Mouse (Mus musculus) retina, postnatal 1 day (tissue): ENCODE measurements around the gene Paxx.

Experiments
- DNase-seq: peaks from one replicate; pipeline ENCODE4 v3.0.0-alpha.2; 2012

The Paxx gene

DNA sequence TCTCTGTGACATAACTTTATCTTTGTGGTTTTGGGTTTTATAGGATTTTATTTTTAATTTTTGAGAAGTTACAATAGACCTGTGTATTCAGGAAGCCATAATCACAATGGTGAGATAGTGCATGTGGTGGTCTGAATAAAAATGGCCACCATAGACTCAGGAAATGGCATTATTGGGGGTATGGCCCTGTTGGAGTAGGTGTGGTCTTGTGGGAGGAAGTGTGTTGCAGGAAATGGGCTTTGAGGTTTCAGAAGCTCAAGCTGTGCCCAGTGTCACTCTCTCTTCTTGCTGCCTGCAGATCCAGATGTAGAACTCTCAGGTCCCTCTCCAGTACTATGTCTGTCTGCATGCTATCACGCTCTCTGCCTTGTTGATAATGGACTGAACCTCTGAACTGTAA, 19.6 kb upstream of the Paxx start:
- DNase-seq = no peak

DNA sequence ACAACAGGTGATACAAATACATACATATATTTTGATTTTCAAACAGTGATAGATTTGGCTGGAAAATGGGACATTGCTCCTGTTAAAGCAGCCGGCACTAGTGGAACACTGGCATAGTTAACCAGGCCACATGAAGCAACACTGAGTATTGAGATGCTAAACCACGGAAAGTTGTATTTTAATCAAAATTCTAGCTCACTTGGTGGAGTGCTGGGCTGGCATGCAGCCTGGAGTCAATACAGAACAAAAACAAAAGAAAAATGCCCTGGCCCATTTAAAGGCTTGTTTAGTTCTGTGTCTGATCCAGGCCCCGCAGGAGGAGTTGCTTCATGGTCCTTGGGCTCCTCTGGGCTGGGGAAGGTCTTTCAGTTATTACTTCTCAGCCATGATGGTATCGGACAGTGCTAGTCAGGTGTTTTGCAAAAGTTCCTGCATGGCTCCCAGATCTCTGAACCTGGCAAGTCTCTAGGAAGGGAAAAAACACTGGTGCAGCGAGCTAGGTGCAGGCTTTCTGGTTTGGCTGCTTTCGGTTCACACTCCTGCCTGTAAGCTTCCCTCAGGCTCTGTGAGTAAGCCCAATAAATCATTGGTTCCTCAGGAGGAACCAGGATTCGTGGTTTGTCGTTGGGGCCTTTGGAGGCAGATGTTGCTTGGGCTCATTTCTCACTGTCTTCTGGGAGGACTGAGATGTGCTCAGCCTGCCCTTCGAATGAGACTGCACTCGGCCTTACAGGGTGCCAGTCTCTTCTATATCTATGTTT, 18.8 kb upstream of the Paxx start:
- DNase-seq = no peak

DNA sequence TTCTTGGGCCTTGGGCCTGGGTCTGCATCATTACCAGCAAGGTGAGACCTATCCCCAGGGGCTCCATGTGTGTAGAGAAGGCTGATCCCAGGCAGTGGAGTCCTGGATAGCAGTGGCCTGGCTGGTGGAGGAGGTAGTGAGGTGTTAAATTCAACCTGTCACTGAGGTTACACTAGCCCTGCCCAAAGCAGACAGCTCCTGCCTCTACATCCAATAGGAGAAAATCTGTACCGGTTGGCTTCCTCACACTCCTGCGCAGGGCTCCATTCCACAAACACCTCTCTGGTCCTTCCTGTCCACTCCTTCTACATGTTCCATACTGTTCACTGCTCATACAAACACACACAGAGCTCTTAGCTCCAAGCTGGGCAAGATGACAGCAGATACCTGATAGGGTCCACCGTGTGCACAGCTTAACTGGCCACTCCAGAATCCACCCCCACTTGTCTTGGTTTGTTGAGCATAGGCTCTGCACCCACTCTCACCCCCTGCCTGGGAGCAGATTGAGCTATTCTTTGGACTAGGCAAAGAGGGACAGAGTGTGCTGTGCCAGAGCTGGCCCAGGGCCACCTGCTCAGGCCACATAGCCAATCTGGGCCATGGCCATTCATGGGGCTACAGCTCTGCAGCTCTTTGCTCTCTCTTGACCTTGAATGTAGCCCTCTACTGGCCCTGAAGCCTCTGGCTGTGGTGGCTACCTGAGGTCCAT, 17.2 kb upstream of the Paxx start:
- DNase-seq = no peak

DNA sequence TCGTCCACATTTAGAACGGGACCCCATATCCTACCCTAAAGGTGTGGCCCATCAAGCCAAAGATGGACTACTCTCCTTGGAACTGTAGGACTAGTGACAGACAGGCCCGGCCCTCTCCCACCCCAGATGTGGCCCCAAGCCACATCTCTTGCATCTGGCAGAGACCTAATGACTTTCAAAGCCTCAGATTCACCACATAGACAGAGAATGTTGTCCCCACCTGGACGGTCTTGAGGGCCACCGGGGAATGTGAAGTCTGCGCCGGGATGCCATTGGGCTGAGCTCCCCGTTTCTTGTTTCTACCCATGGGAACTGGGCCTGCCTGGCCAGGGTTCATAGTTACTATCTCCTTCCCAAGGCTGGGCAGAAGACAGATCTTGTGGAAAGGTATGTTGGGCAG, 16.6 kb upstream of the Paxx start:
- no peak for DNase-seq

DNA sequence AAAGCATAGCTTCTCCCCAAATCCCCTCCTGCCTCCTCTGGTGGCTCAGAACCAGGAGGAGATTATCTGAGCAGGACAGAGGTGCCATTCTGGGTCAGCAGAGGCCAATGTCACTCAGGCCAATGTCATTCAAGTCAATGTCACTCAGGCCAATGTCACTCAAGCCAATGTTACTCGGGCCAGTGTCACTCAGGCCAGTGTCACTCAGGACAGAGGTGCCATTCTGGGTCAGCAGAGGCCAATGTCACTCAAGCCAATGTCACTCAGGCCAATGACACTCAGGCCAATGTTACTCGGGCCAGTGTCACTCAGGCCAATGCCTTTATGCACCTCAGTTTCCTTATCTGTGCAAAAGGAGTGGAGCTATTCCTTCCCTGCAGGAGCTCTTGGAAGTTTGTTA, 11.7 kb upstream of the Paxx start:
- no peak for DNase-seq

DNA sequence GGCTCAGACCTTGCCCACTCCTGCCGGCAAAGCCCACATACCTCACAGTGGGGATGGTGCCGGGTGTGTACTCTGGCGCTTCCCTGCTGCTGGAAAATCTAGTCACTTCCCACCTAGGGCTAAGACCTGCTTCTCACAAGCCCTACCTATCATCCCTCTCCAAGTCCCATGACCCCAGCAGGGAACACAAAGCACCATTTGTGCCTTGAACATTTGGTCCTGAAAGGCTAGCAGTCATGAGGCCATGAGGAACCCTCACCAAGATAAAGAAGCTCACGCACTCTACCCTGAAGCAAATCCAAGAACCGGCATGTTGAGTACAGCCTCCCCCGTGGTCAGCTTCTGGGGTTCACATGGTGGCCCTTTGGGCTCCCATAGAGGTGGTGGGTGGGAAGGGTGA, 9.1 kb upstream of the Paxx start, which contains the start of gene Ptgds:
Gene Ptgds (minus strand): TSS at position 78 of the 400 bp plus-strand sequence.
- DNase-seq = no peak

DNA sequence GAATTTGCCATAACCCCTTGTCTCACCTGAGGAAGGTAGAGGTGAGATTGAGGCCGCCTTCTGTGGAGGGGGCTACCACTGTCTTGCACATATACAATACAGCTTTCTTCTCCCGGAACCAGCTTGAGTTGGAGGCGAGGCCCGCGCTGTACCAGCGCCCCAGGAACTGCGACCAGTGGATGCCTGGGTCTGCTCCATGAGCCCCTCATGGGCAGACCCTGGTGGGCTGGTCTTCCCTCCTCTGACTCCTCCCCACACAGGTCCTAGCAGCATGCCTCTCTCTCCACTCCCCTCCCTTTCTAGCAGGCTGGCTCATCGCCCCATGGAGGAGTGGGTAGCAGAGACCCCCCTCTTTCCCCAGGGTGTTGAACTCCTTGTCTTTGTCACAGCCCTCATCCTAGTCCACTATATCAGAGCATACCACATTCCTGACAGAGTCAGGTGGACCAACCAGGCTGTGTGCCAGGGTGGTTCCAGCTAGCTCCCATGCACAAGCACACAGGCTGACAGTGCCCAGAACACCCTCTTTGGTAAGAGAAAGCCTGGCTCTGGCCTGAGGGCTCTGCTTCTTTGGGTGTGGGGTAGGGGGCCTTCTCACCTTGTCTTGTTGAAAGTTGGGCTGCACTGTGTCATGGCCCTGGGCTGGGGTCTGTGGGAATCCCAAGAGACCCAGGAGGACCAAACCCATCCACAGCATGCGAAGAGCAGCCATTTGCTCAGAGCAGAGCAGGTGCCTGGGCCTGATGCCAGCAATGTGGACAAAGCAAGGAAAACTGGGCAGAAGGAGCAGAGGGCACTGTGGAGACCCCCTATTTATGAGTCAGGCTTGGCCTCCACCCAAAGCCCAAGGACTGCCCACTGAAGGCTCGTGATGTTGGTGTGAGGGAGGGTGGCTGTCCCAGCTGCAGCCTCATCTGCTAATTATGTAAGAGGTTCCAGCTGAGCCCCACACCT, 8.3 kb upstream of the Paxx start:
- DNase-seq = peak; percentile 71

DNA sequence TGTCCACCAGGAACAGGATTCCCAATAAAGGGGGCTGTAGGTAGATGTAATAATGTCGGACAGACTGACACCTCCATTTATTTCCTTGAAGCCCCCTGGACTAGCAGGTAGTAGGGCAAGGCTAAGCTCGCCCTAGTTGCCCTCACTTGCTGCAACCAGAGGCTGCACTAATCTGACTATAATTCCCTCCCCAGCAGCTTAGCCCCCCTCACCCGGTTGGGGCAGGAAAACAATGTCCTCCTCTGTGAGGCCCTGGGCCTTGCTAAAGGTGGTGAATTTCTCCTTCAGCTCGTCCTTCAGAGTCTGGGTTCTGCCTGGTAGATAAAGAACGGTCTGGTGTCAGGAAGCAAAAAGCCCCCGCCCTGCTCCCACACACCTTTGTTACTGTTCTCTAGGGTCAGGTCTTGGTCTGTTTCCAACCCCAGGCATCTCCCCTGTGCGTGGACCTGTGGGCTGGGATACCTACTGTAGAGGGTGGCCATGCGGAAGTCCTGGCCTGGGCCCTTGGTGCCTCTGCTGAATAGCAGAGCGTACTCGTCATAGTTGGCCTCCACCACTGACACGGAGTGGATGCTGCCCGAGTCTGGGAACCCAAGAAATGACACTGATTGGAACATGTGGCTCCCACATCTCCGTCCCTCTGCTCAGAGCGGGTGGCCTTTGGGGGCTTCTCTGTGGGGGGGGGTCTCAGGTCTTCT, 6.9 kb upstream of the Paxx start:
- DNase-seq = peak; percentile 61

DNA sequence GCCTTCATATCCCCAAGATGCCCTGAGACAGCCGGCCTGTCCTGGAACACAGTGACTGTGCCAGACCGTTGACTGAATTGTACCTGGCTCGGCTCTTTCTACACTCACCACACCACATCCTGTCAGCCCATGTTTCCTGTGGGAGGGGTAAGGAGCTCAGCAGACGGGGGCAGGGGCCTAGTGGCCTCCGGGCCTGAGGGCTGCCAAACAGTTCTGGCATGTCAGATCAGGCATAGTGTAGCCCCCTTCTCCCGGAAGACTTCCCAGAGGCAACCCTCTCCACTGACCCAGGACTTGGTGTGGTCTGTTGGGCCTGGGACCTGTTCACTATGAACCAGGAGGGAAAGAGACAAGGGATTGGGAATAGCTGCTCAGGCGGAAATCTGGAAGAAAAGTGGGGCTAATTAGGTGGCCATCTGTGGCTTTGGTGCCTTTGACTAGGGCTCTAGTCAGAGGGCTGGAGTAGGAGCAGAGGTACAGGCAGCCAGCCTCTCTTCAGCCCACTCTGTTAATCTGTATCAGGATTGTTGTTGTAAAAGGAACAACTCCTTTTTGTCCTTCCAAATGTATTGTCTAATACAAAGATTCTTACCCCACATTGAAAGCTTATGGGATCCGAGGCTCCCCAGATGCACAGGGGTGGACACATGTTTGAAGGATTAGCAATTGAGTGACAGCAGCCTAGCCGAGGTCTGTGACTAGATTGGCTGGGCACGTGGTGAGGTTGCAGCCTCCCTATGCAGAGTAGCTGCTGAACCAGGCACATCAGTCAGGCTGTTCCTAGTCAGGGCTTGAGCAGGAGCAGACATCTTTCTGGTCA, 5.1 kb upstream of the Paxx start:
- peak; percentile 74 for DNase-seq

DNA sequence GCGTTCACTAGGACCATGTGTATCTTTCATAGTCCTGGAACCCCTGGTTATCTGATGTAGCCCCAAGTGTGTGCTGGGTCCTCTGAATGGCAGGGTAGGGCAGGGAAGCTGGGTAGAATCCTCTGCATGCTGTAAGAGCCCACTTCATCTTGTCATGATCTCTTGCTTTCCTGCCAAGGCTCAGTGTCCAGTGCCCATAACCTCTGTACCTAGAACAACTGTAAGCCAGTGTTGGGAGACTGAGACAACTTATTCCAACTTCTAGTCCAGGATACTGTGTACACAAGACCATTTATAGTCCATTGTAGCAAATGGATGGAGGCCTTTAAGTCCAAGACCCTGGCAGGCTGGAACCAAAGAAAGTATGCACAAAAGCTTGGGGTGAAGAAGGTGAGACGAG, 4.4 kb upstream of the Paxx start:
- no peak for DNase-seq

DNA sequence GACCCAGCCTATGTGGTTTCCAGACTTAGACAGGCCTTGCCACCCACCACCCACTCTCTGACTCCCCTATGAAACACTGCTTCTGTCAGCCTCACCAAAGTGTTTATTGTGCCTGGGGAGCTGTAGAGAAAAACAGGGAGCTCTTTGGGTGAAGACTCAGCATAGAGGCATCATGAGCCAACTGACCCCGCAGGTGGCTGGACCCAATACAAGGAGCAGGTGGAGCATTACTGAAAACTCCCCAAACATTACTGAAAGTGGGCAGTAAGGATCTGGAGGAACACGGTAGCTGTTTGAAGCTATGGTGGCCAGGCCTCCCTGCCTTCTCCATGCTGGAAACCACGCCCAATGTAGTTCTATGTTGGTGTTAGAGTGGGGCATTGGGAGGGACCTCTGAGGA, 2.7 kb upstream of the Paxx start:
- no peak for DNase-seq

DNA sequence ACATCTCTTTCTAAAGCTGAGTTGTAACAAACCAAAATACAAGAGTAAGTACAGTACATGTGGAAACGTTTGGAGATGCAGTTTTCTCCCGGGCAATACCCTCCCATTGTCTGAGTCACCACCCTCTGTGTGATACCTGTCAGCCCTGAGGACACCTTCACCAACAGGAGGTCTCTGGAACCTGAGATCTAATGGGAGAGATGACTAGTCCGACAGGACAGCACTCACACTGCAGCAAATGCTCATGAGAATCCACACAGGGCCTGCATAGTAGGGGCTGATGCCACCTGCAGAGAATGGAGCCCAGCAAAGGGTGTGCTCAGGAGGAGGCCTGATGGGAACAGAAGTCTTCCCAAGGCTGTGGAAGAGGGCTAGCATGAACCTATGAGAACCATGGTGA, 513 bp upstream of the Paxx start:
- DNase-seq = no peak

DNA sequence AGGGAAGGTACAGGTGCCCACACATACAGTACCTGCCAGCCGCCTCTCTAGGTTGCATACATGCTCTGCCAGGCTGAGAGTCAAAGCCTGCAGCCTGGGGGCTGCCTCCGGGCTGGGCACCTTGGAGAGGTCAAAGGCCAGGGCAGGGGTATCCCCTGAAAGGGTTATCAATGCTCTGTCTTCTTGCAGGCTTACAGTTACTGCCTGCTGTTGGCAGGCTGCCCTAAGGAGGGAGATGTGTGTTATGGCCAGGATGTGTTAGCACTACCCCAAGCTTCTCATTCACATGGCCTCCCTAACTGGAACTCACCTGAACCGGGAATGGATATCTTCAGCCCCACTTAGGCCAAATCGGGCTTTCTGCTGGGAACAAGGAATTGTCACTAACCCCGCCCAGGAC, 759 bp downstream of the Paxx start:
- no peak for DNase-seq

DNA sequence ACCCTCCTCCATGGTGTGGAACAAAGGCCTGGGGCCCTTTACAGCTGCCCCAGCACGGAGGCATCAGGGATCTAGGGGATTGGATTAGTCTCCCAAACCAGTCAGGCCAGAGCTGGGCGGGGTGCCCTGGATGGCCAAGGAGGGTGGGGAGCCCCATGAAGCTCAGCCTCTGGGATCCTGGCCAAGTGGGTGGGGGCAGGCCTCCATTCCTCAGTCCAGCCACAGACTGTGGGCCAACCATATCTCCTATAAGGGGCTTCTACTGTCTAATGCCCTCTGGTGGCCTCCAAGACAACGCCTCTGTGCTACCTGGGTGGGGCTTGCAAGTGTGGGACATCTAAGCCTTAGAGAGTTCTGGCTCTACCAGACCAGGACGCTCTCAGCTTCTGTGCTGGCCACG, 2.0 kb downstream of the Paxx start:
- DNase-seq = no peak

DNA sequence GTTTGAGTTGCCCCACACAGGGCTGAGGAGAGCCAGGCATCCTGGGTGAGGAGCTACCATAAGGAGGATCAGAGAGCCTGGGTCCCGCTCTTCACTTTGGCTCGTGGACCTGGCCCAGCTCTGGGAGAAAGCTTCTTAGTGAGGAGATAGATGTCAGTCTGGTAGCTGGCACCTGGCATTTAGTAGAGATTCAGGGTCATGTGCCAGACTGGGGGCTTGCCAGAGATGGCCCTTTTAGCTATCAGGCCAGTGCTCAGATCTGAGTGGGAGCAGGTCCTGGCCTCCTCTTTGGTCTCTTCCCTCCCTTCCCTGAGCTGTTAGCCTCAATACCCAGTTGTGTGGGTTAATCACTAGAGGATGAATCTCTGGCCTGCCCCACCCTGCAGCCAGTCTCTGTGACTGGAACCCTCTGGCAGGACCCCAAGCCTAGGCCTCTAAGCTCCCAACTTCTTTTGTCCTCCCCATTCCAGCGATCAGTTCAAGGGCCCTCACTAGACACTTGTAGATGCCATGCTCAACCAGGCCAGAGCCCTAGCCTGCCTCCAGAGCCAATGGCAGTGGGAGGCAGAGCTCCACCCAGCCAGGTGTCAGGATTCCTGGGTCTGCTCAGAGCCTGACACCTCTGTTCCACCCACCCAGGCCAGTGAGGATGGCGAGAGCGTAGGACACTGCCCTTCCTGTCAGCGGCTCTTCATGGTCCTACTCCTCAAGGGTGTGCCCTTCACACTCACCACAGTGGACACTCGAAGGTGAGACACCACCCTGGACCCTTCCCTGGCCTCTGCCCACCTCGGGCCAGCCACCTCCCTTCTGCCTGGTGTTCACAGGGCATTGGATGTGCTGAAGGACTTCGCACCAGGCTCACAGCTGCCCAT, 3.6 kb downstream of the Paxx start:
- DNase-seq = no peak

DNA sequence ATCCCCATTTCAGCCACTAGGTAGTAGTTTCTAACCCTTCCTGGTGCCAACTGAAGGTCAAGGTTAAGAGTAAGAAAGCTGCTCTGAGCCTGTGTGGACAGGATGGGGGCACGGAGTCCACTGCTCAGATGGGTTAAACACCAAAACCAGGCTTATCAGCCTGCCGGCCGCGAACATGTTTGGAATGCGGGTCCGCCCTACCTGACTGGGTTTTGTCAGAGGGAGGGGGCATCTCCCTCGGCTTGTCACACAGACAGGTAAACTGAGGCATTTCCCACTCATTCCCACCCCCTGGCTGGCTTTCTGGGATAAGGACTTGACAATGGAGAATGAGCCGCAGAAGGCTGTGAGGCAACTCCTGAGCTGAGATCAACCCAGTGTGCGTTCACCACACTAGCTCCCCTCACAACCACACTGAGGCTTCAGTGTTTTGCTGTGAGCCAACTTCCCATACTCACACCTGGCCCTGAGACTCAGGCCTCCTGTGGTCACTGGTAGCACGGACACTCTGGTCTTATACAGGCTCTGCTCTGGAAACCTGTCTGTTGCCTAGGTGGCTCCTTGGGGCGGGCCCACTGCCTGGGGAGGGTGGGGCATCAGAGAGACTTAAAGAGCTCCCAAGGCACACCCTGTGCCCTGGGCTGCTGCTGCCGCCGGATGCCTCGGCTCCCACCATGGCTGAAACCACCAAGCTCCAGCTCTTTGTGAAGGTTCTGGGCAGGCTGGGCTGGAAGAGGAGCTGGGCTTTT, 4.5 kb downstream of the Paxx start, which contains the start of gene Clic3:
Gene Clic3 (plus strand): TSS at position 634 of the 749 bp plus-strand sequence.
- DNase-seq = no peak

DNA sequence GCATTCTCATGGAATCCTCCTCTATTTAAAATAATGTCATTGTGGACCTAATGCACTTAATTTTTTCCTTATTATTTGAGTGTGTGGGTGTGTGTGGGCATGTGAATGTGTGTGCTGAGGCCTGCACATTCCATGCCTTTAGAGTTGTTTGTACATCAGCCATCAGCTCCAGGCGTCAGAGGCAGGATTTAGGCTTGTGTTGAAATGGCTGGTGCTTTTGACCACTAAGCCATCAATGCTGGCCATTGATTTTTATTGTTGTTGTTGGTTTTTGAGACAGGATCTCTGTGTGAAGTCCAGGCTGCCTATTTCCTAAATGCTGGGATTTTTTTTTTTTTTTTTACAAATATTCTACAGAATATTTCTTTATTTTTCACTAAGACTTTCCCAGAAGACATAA, 7.9 kb downstream of the Paxx start:
- DNase-seq = no peak

DNA sequence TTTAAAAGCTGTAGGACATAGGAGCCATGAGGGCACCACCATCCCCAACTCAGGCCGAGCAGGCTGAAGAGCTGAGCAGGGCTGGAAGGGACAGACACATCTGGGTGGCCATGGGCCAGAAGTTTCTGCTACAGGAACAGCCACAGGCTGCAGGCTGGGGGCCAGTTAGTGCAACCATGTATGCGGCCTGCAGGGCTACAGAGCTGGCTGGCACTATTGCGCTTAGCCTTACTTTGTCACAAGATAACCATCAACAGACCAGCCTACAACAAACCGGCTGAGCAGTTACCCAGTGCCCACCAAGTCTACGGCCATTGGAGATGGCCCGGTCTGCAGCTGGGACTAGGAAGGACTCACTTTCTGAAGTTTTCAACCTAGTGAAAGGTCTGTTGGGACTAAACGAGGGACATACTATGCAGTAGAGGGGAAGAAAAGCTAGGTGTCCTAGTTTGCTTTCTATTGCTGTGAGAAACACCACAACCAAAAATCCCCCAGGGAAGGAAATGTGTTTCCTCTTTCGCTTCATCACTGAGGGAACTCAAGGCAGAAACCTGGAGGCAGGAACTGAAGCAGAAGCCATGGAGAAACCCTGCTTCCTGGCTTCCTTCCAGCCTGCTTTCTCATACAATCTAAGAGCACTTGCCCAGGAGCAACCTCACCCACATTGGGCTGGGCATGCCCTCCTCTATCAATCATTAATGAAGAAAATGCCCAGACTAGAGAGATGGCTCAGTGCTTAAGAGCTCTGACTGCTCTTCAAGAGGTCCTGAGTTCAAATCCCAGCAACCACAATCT, 9.8 kb downstream of the Paxx start:
- DNase-seq = no peak

DNA sequence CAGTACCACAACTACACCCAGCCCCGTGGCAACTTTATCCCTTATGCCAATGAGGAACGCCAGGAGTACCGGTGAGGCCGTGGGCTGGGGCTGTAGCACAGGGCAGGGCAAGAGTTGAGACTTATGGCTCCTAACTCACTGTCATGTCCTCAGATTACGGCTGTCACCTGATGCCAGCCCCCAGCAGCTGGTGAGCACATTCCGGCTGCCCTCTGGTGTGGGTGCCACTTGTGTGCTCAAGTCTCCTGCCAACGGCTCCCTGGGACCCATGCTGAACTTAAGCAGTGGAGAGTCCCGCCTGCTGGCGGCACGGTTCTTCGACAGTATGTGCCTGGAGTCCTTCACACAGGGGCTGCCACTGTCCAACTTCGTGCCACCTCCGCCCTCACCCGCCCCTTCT, 18.2 kb downstream of the Paxx start:
- DNase-seq = no peak
